Mouse (Mus musculus) heart, postnatal 0 days (tissue): ENCODE results near the gene Ubl7. TPM values are rescaled to one million over a fixed set of nuclear protein-coding genes. Genes with fewer than 3 reads are reported as not detected.

Experiments
- ATAC-seq: fragments of 200-750 bp; cut with Nextera tagmentation; 2 replicates; pipeline ENCODE4 v1.8.0; 2017; ENCODE audit warnings: low read depth, moderate number of reproducible peaks, moderate library complexity; ENCODE audit not compliant: insufficient read depth
- DNase-seq: peaks from one replicate; pipeline ENCODE4 v3.0.0-alpha.2; 2016; ENCODE audit warnings: low spot score
- H3K27ac ChIP-seq: fragments of 300-500 bp; sonication (generic); 2 replicates; pipeline ENCODE4 v1.5.1; 2014; ENCODE audit warnings: low read depth, mild to moderate bottlenecking
- H3K27me3 ChIP-seq: fragments of 300-500 bp; sonication (generic); 2 replicates; pipeline ENCODE4 v1.6.1; 2014; ENCODE audit warnings: low read length, mixed read lengths; ENCODE audit not compliant: control insufficient read depth, insufficient read depth
- H3K36me3 ChIP-seq: fragments of 300-500 bp; sonication (generic); replicated peaks from 2 replicates; pipeline ENCODE4 v1.6.1; 2014; ENCODE audit warnings: low read length, mixed read lengths; ENCODE audit not compliant: control insufficient read depth, insufficient read depth
- H3K4me1 ChIP-seq: fragments of 300-500 bp; sonication (generic); 2 replicates; pipeline ENCODE4 v1.6.1; 2014; ENCODE audit warnings: antibody characterized with exemption; ENCODE audit not compliant: control insufficient read depth, insufficient read depth
- H3K4me2 ChIP-seq: fragments of 300-500 bp; sonication (generic); 2 replicates; pipeline ENCODE4 v1.6.1; 2014; ENCODE audit warnings: low read depth, mild to moderate bottlenecking, low read length, moderate library complexity
- H3K4me3 ChIP-seq: fragments of 300-500 bp; sonication (generic); 2 replicates; pipeline ENCODE4 v1.5.1; 2014; ENCODE audit warnings: low read depth, low read length
- H3K9ac ChIP-seq: fragments of 300-500 bp; sonication (generic); replicated peaks from 2 replicates; pipeline ENCODE4 v1.6.1; 2014; ENCODE audit warnings: low read depth, low read length, mixed read lengths
- H3K9me3 ChIP-seq: fragments of 300-500 bp; sonication (generic); replicated peaks from 2 replicates; pipeline ENCODE4 v1.6.1; 2016; ENCODE audit warnings: low read length; ENCODE audit not compliant: control insufficient read depth
- CTCF ChIP-seq: IDR thresholded peaks from 2 replicates; pipeline ENCODE4 v1.5.1; 2016; ENCODE audit warnings: antibody characterized with exemption, control low read depth, low read depth
- EP300 ChIP-seq: IDR thresholded peaks from 2 replicates; pipeline ENCODE4 v1.6.1; 2016; ENCODE audit warnings: antibody characterized with exemption, low read depth
- WGBS: fragments of 180-500 bp; shearing (Covaris S2); extraction: QIAGEN DNeasy Blood & Tissue Kit; methylation state at CpG from one replicate; pipeline ENCODE4 v1.1.7; 2014; 5-methylcytosine and 5-hydroxymethylcytosine counted together
- polyA plus RNA-seq: library from polyadenylated mRNA; unstranded; fragments of >200 nt; fragmentation: Nextera tagmentation; extraction: Ambion mirVana; gene quantifications from 2 replicates; pipeline ENCODE4 v1.2.1, GENCODE M21; 2015
- total RNA-seq: library from RNA; depleted of rRNA; stranded (reverse); fragments of >200 nt; gene quantifications from 2 replicates; pipeline ENCODE4 v1.2.3, GENCODE M21; 2014; ENCODE audit warnings: low replicate concordance

Ubl7 gene
- total and polyA plus RNA-seq, 2 experiments from 2014 or later = 132 to 139 TPM

DNA sequence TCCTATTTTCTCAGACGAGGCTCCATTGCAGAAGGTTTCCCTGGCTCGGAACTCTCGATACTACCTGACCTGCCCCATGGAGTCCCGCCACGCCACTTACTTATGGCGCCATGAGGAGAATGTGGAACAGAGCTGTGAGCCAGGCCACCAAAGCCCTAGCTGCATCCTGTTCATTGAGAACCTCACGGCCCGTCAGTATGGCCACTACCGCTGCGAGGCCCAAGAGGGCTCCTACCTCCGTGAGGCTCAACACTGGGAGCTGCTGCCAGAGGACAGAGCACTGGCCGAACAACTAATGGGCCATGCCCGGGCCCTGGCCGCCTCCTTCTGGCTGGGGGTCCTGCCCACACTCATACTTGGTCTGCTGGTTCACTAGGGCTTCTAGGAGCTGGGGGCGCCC, 50.4 kb downstream of the Ubl7 start:
- peaks cover 25% of the 10 kb centered on the region for H3K4me1 ChIP-seq
- TF ChIP-seq CTCF (no peak), EP300 (no peak)
- WGBS = 94% methylated on average over 15 of the region's 15 CpGs

DNA sequence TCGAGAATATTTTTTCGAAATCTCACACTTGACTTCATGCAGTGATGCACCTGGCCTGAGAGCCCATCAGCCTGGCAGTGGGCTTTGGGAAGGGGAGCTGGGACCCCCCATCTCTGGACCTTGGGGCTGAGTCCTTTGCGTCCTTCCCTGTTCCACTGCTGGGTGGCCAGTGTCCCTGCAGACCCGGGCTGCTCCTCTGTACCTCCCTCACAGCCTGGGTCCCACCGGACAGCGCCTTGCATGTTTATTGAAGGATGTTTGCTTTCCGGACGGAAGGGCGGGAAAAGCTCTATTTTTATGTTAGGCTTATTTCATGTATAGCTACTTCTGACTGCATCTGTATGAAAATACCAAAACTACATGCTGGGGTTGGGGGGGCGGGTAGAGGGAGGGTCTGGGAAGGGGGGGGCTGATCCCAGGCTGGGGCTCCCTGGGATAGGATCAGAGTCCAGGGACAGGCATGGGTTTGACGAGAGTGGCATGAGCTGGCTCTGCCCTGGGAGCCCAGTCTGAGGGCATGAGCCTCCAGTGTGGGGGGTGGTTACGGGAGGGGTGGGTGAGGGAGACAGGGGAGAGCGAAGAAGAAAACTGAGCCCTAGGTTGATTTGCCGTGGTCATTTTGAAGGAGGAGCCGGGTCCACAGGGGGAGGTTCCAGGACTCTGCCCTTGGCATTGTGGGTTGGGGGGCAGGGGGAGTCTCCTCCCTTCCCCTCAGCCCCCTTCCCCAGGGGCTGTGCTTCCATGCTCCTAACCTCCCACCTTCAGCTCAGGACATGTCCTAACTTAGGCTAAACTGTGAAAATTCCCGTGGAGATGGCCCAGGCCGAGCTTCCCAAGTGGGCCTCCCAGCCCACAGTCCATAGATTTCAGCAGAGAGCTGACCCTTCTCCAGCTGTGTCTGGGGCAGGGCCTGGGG, 51.3 kb downstream of the Ubl7 start:
- no peak for DNase-seq
- peak overlapping the region; percentile 68 for H3K27ac ChIP-seq
- no peaks in the 10 kb centered on the region for H3K27me3 ChIP-seq
- peaks cover 33% of the 10 kb centered on the region for H3K4me1 ChIP-seq
- ATAC-seq = no peak
- no peaks in the 10 kb centered on the region for H3K9me3 ChIP-seq
- 59% methylated on average over 16 of the region's 17 CpGs for WGBS
- no peak overlapping the region for H3K4me2 ChIP-seq
- TF ChIP-seq CTCF (no peak), EP300 (no peak)
- H3K36me3 ChIP-seq = peaks cover 10% of the 10 kb centered on the region; the same call in 1 of the 2 replicates
- H3K9ac ChIP-seq = no peak overlapping the region
- no peak overlapping the region for H3K4me3 ChIP-seq

More for the DNA sequence above, 50.4 kb downstream of the Ubl7 start:
- Histone ChIP-seq H3K27me3 (no peaks in the 10 kb centered on the region), H3K4me3 (no peak overlapping the region), H3K27ac (peak overlapping the region; percentile 68), H3K36me3 (peaks cover 12% of the 10 kb centered on the region; the same call in 1 of the 2 replicates), H3K4me2 (no peak overlapping the region), H3K9me3 (no peaks in the 10 kb centered on the region), H3K9ac (no peak overlapping the region)
- no peak for ATAC-seq
- DNase-seq = no peak

DNA sequence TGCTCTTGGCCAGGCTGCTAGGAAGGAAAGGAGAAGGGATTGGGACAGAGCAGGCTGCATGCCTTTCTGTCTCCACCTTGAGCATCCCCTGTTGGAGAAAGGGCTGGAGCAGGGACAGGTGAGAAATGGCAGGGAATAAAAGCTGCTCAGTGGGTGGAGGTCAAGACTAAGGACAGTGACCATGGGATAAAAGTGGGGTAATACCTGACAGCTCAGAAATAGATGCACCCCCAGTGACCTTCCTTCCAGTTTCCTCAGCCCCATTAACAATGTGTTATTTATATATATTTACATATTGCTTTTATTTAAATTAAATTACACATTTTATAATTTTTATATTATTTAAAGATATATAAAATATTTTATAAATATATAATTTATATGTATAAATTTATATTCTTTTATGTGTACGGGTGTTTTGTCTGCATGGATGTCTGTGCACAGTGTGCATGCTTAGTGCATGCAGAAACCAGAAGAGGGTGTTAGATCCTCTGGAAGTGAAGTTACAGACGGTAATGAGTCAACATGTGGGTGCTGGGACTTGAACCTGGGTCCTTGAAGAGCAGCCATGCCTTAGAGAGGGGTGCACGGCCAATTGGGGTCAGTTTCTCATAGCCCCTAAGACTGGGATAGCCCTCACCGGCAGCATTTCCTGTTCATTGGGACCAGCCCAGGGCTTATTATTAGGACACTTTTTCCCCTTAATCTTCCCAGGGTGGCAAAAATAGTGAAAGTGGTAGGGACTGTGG, 52.6 kb downstream of the Ubl7 start:
- Histone ChIP-seq H3K36me3 (peaks cover 6% of the 10 kb centered on the region; the same call in 1 of the 2 replicates), H3K9me3 (no peaks in the 10 kb centered on the region), H3K4me2 (no peak overlapping the region), H3K9ac (no peak overlapping the region), H3K4me1 (peaks cover 41% of the 10 kb centered on the region), H3K27ac (peak overlapping the region; percentile 39; the same call in 1 of the 2 replicates), H3K4me3 (no peak overlapping the region), H3K27me3 (no peaks in the 10 kb centered on the region)
- WGBS = 90% methylated on average over 4 of the region's 4 CpGs
- no peak for ATAC-seq
- TF ChIP-seq EP300 = no peak
- no peak for TF ChIP-seq CTCF
- no peak for DNase-seq

DNA sequence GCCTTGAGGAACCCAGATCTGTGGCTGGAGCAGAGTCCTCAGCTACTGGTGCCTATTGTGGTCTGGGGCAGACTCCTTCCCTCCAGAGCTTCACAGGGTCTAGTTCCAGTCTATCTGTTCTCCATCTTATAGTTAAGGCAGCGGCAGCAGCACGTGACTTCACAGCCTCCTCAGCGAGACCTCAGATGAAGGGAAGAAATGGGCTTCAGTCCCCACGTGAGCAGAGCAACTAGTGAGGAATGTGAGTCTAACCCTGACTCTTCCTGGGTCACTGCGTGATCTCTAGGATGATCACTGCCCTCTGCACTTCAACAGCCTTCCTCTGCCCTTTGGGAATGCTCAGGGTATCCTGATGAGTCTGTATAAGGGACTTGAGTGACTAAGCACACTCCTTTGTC, 53.2 kb downstream of the Ubl7 start:
- Histone ChIP-seq H3K4me2 (no peak overlapping the region), H3K4me1 (peaks cover 41% of the 10 kb centered on the region)
- DNase-seq = no peak

DNA sequence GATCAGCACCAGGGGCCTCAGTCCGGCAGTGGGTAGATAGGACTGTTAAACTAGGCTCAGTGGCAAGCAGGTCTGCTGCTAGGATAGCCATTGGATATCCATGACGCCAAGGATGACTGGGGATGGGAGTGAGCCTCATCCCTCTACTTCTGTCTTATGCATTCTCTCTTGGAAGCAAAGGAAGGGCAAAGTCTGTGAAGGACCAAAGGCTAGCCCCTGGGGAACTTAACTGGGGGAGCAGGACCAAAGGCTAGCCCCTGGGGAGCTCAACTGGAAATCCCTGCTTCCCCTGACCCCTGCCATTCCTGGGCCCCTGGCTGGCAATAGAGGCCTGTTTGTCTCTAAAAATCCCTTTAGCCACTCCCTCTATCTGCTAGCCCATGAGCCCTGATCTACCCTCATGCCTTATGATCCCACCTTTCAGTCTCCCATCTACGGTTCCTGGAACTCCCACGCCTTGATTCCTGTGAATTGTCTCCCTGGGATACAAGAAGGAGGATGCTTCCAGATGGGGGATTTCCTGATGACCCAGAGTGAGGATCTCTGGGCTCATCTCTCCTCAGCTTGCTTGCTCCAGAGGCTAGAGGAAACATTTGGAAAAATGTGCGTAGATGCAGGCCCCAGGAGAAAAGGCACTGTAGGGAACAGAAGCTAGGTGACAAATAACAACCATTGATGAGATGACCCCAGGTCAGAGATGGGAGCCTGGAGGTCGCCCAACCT, 53.9 kb downstream of the Ubl7 start:
- Histone ChIP-seq H3K36me3 (peaks cover 6% of the 10 kb centered on the region; the same call in 1 of the 2 replicates), H3K27ac (peak overlapping the region; percentile 60), H3K27me3 (no peaks in the 10 kb centered on the region), H3K9me3 (no peaks in the 10 kb centered on the region), H3K4me1 (peaks cover 38% of the 10 kb centered on the region), H3K4me3 (no peak overlapping the region), H3K9ac (no peak overlapping the region), H3K4me2 (no peak overlapping the region)
- no peak for TF ChIP-seq CTCF
- no peak for TF ChIP-seq EP300
- DNase-seq (no peak), ATAC-seq (no peak)
- WGBS = 76% methylated on average over 6 of the region's 6 CpGs

More for the DNA sequence above, 53.2 kb downstream of the Ubl7 start:
- TF ChIP-seq EP300 = no peak
- TF ChIP-seq CTCF = no peak
- Histone ChIP-seq H3K27ac (peak overlapping the region; percentile 39), H3K4me3 (no peak overlapping the region), H3K36me3 (peaks cover 6% of the 10 kb centered on the region; the same call in 1 of the 2 replicates), H3K9ac (no peak overlapping the region), H3K27me3 (no peaks in the 10 kb centered on the region), H3K9me3 (no peaks in the 10 kb centered on the region)
- 79% methylated on average over 5 of the region's 5 CpGs for WGBS
- ATAC-seq = no peak
